Mouse (Mus musculus) liver, postnatal 0 days (tissue): ENCODE measurements around the gene A630001G21Rik.

Experiments used
- CTCF ChIP-seq: sonication (generic); IDR thresholded peaks from 2 replicates; pipeline ENCODE4 v1.5.1; 2016; ENCODE audit warnings: antibody characterized with exemption, low read depth
- EP300 ChIP-seq: IDR thresholded peaks from 2 replicates; pipeline ENCODE4 v1.6.1; 2016; ENCODE audit warnings: antibody characterized with exemption, low read depth, mild to moderate bottlenecking

DNA sequence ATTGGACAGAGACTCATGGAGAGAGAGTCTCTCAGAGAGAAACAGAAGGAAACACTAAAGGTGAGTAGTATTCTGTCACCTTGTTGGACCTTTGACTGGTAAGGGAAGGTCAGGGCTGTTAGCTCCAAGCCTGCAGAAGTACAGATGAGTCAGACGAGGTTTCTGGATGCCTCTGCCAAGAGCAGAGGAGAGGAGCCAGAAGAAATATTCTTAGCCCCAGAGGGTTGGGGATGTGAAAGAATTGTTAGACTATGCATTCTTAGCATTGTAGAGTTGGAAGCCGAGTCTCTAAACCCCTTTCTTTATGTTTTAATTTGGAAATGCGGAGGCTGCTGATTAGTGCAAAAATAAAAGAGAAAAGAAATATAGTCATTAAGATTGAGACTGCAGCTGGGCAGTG, 6.5 kb downstream of the A630001G21Rik start:
- no peak for TF ChIP-seq CTCF
- no peak for TF ChIP-seq EP300
